Mouse (Mus musculus): ENCODE data around the gene Dot1l. TPM values are rescaled to one million over a fixed set of nuclear protein-coding genes. Genes with fewer than 3 reads are reported as not detected.

Gene Dot1l
- polyA plus RNA-seq, 1 experiment = 55.1 TPM

DNA sequence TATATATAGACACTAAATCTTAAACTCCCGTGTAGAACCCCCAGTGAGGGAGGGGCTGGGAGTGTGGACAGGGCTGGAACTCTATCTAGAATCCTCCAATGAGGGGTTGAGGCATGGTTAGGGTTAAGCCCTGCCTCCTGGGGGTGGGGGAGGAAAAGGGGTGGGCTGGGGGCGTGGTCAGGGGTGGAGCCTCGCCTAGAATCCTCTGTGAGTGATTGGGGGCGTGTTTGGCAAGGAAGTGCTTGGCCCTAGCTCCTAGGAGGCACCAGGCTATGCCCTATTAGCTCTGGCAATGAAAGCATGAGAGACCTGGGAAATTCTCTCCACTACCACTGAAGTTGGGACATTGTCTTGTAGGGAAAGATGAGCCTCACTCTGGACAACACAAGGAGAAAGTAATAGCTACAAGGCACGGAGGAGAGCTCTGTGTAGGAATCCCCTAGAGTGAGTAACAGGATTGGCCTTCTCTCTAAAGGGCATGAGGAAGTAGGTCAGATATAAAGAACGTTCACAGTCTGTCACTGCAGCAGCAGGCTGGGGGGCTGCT, 2.9 kb upstream of the Dot1l start:
- Histone ChIP-seq H3K4me3 (replicated peaks; ENCODE audit: control insufficient read depth, low read depth, low read length) (no peak overlapping the region), H3K27ac (ENCODE audit: control insufficient read depth, insufficient read depth, low read depth, low read length, poor library complexity) (no peak overlapping the region), H3K4me1 (ENCODE audit: control insufficient read depth, insufficient read depth, low read length) (peaks cover 7% of the 10 kb centered on the region)
- 1% methylated on average over 6 of the region's 6 CpGs for WGBS
- TF ChIP-seq CTCF (IDR thresholded peaks at IDR 0.05; ENCODE audit: control insufficient read depth, insufficient read depth, low read length) (no peak), POLR2A (IDR thresholded peaks at IDR 0.05; ENCODE audit: borderline replicate concordance, control insufficient read depth, low read depth, low read length) (no peak)

DNA sequence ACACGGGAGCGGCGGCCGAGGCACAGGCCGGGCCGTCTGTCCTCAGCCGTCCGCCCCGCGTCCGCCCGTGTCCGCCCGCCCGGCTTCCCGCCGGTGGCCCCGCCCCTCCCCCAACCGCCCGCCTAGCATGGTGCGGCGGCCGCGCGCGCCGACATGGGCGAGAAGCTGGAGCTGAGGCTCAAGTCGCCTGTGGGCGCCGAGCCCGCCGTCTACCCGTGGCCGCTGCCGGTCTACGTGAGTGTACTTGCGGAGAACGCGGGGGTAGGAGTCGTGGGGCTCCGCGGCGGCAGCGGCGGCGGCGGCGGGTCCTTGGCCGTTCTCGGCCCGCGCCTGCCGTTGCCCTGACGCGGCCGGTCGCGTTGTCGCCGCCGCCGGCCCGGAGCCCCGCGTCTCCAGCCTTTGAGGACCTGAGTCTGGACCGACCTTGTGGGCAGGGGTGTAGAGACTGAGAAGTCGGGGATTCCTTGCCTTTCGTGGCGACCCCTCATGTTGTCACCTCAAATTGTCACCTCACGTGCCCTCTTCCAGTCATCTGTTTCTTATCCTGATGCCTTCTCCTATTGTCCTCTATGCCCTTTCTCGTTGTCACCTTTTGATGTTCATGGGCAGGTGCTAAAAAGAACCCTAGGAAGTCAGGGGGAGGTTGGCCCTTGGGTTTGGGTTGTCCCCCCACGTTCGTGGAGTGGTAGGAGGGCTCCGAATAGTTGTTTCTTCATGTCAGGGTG, 447 bp downstream of the Dot1l start:
- TF ChIP-seq CTCF (IDR thresholded peaks at IDR 0.05; ENCODE audit: control insufficient read depth, insufficient read depth, low read length) (no peak), POLR2A (IDR thresholded peaks at IDR 0.05; ENCODE audit: borderline replicate concordance, control insufficient read depth, low read depth, low read length) (no peak)
- WGBS = under 1% methylated on average over 71 of the region's 75 CpGs
- H3K4me3 ChIP-seq (replicated peaks; ENCODE audit: control insufficient read depth, low read depth, low read length) = peak overlapping the region; percentile 90
- H3K4me1 ChIP-seq (ENCODE audit: control insufficient read depth, insufficient read depth, low read length) = peaks cover 9% of the 10 kb centered on the region
- peak overlapping the region; percentile 78; the same call in 1 of the 2 replicates for H3K27ac ChIP-seq (ENCODE audit: control insufficient read depth, insufficient read depth, low read depth, low read length, poor library complexity)

DNA sequence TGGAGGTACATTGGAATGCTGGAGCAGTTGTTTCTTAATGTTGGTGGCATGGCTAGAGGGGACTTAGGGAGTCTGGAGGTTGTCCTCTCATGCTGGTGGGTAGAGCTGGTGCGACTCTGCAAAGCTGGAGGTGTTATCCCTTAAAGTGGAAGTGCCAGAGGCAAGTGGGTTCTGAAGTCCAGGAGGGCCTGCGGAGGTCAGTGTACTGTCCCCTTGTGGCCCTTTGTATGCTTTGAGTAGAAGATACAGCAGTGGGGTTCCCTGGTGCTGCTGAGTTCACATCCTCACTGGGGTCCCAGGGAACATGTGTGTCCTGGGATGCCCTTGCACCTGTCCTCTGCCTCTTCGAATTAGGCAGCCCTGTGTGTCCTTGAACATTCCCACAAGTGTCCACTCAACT, 1.1 kb downstream of the Dot1l start:
- 32% methylated on average over 3 of the region's 3 CpGs for WGBS
- H3K4me1 ChIP-seq (ENCODE audit: control insufficient read depth, insufficient read depth, low read length) = peaks cover 9% of the 10 kb centered on the region
- peak overlapping the region; percentile 90 for H3K4me3 ChIP-seq (replicated peaks; ENCODE audit: control insufficient read depth, low read depth, low read length)
- H3K27ac ChIP-seq (ENCODE audit: control insufficient read depth, insufficient read depth, low read depth, low read length, poor library complexity) = no peak overlapping the region
- TF ChIP-seq POLR2A (IDR thresholded peaks at IDR 0.05; ENCODE audit: borderline replicate concordance, control insufficient read depth, low read depth, low read length) = no peak
- 0 out of 2 replicates have a peak, but pooled peaks have one; percentile 12 for TF ChIP-seq CTCF (IDR thresholded peaks at IDR 0.05; ENCODE audit: control insufficient read depth, insufficient read depth, low read length)

DNA sequence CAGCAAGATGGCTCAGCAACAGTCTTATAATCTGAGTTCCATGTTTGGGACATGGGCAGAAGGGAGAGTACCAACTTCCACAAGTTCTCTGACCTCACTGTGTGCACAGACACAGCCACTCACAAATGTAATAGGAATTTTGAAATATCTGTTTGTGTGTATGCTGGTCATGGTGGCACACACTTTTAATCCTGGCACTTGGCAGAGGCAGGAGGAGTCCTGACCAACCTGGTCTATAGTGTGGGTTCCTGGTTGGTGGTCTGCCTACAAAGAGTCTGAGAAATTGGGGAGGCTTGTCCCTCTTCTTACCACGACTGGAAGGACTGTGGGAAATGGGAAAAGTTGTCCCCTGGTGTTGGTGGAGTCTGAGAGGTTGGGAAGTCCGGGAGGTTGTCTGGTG, 1.5 kb downstream of the Dot1l start:
- H3K4me1 ChIP-seq (ENCODE audit: control insufficient read depth, insufficient read depth, low read length) = peaks cover 9% of the 10 kb centered on the region
- TF ChIP-seq CTCF (IDR thresholded peaks at IDR 0.05; ENCODE audit: control insufficient read depth, insufficient read depth, low read length) (no peak), POLR2A (IDR thresholded peaks at IDR 0.05; ENCODE audit: borderline replicate concordance, control insufficient read depth, low read depth, low read length) (no peak)
- H3K27ac ChIP-seq (ENCODE audit: control insufficient read depth, insufficient read depth, low read depth, low read length, poor library complexity) = no peak overlapping the region
- H3K4me3 ChIP-seq (replicated peaks; ENCODE audit: control insufficient read depth, low read depth, low read length) = peak overlapping the region; percentile 90
- WGBS = 58% methylated on average over 2 of the region's 2 CpGs

DNA sequence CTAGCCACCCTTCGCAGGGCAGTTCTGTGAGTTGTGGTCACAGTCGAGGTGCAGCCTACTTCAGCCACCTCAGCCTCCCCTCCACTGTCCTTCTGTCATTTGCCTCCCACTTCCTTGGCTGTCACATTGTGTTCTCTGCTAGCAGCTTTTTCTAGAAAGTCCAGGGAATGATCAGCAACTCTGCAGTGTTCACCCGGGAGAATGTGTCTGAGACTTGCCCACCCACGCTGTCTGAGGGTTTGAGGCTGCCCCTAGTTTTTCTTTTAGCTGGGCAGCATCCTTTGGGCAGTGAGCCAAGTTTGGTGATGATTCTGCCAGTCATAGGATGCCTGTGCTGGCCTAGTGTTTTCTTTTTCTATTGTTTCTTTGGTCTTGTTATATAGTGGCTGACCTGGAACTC, 2.0 kb downstream of the Dot1l start:
- Histone ChIP-seq H3K4me3 (replicated peaks; ENCODE audit: control insufficient read depth, low read depth, low read length) (peak overlapping the region; percentile 90), H3K27ac (ENCODE audit: control insufficient read depth, insufficient read depth, low read depth, low read length, poor library complexity) (no peak overlapping the region; the same call in 1 of the 2 replicates), H3K4me1 (ENCODE audit: control insufficient read depth, insufficient read depth, low read length) (peaks cover 9% of the 10 kb centered on the region)
- 52% methylated on average over 4 of the region's 4 CpGs for WGBS
- TF ChIP-seq POLR2A (IDR thresholded peaks at IDR 0.05; ENCODE audit: borderline replicate concordance, control insufficient read depth, low read depth, low read length) (no peak), CTCF (IDR thresholded peaks at IDR 0.05; ENCODE audit: control insufficient read depth, insufficient read depth, low read length) (no peak)

DNA sequence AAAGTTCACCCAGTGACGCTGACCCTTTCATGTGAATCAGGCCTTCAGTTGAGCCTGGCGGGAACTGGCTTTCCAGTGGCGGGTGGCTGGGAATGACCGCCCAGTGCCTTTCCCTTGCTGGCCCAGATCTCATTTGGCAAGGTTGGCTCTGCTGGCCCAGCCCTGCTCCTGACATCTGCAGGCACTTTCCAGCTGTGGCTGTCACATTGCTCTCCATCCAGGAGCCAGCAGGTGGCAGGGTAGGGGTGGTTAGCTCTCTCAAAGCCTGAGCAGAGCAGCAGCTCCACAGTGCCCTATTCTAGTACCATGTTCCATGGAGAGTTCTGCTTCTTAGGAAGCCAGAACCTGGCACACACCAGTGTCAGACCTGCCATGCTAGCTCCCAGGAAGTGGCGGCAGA, 2.7 kb downstream of the Dot1l start:
- Histone ChIP-seq H3K27ac (ENCODE audit: control insufficient read depth, insufficient read depth, low read depth, low read length, poor library complexity) (no peak overlapping the region), H3K4me1 (ENCODE audit: control insufficient read depth, insufficient read depth, low read length) (peaks cover 8% of the 10 kb centered on the region), H3K4me3 (replicated peaks; ENCODE audit: control insufficient read depth, low read depth, low read length) (peak overlapping the region; percentile 22)
- 53% methylated on average over 5 of the region's 5 CpGs for WGBS
- TF ChIP-seq POLR2A (IDR thresholded peaks at IDR 0.05; ENCODE audit: borderline replicate concordance, control insufficient read depth, low read depth, low read length) = no peak
- TF ChIP-seq CTCF (IDR thresholded peaks at IDR 0.05; ENCODE audit: control insufficient read depth, insufficient read depth, low read length) = peak; percentile 70

DNA sequence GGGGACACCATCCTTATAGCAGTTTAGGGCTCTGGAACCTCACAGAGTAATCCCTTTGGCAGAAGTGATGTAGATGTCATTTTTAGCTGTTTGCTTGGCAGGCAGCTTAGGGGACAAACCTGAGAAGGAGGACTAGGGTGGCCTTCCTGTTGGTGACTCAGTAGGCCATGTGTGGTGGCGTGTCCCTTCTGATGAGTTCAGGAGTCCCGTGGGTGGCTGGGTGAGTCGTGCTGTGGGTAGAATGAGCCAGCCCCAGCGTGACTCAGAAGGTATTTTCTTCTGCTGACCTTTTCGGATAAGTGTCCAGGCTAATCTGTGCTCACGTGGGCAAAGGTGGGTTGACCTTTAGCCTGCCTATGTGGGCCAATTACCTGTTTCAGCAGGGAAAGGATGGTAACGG, 3.6 kb downstream of the Dot1l start:
- Histone ChIP-seq H3K4me1 (ENCODE audit: control insufficient read depth, insufficient read depth, low read length) (peaks cover 11% of the 10 kb centered on the region), H3K27ac (ENCODE audit: control insufficient read depth, insufficient read depth, low read depth, low read length, poor library complexity) (no peak overlapping the region), H3K4me3 (replicated peaks; ENCODE audit: control insufficient read depth, low read depth, low read length) (no peak overlapping the region)
- WGBS = 69% methylated on average over 7 of the region's 7 CpGs
- no peak for TF ChIP-seq POLR2A (IDR thresholded peaks at IDR 0.05; ENCODE audit: borderline replicate concordance, control insufficient read depth, low read depth, low read length)
- no peak for TF ChIP-seq CTCF (IDR thresholded peaks at IDR 0.05; ENCODE audit: control insufficient read depth, insufficient read depth, low read length)

DNA sequence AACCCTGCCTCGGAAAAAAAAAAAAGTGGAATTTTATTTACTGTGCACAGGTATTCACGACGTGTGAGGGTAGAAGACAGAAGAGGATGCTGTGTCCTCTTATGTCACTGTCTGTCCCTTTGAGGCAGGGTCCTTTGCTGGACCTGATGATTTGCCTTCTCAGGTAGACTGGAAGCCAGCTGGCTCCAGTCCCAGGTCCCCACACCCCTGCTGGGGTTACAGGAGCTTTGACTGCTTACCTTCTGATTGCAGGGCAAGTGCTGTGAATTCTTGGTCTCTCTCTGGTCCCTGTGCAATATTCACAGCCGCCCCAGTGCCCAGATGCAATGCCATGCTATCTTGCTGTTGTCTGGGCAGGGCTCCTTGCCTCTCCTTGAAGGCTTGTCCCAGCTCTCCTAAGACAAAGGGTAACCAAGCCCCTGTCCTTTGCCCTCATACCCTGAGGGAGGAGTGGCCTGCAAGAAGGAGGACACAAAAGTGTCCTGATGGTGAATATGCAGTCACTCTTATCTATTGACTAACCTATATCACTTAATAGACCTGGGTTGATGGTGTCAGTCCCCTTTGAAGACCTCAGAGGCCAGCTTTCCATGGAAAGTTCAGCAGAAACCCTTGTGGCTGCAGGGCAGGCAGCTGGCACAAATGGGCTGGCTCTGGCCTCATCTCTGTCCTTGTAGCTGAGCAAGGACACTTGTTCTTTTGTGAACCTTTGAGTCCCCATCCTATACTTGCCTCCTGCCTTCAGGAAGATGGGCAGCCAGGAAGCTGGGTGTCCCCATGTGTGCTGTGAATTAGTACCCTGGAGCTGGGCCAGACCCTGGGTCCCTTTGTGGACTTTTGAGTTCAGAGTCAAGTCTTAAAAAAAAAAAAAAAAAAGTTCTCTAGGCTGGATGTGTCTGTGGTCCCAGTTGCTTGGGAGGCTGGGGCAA, 5.9 kb downstream of the Dot1l start:
- Histone ChIP-seq H3K4me3 (replicated peaks; ENCODE audit: control insufficient read depth, low read depth, low read length) (no peak overlapping the region), H3K27ac (ENCODE audit: control insufficient read depth, insufficient read depth, low read depth, low read length, poor library complexity) (no peak overlapping the region), H3K4me1 (ENCODE audit: control insufficient read depth, insufficient read depth, low read length) (peaks cover 11% of the 10 kb centered on the region)
- 91% methylated on average over 4 of the region's 4 CpGs for WGBS
- no peak for TF ChIP-seq CTCF (IDR thresholded peaks at IDR 0.05; ENCODE audit: control insufficient read depth, insufficient read depth, low read length)
- no peak for TF ChIP-seq POLR2A (IDR thresholded peaks at IDR 0.05; ENCODE audit: borderline replicate concordance, control insufficient read depth, low read depth, low read length)

Measured in bone marrow, adult 2 months (tissue).